Mouse (Mus musculus) fibroblast of lung, adult 2 months (primary cell): ENCODE measurements around the gene Olfr1034.
"Not testable (repeated sequence)": the region's sequence is repeated elsewhere in the genome, so short reads cannot be mapped to it uniquely, and the experiment has no call there.

Experiments used
- DNase-seq: peaks from one replicate; pipeline ENCODE4 v3.0.0-alpha.2; 2011; ENCODE audit warnings: low read depth

Olfr1034 gene

DNA sequence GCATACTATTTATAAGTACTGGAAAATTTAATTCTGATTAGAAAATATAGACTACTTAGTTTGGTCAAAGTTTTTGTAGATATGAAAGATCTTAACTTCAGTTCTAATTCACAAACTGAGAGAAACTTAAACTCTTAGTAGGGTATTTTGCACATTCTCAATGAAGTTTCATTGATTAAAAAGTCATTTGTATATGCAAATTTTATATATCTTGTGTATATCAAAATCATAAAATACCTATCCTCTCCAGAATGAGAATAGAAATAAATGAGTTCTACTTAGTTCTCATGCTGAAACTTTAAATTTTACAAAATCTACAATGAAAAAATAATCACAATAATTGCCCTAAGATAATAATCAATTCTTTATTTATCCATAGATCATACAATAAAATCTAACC lies at the start of gene Olfr1034:
Olfr1034 (plus strand) TSS at position 301 of the 400 bp plus-strand sequence.
- no peak for DNase-seq

DNA sequence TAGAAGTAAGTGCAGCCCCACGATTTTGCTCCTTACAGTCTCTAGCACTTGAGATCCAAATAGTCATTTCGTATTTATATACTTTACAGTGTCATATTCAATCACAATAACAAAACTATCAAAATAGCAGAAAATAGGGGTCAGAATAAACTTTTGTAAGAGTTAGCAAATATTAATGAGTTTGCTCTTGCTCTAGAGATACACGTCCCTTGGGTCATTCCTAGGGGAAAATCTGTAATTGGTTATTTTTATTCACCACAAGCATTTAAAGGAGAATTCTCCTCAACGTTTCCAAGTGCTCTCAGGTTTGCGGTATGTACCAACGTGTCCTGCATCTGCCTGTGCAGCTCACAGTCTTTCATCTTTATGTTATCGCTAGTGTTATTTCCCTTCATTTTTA lies 40.4 kb upstream of the Olfr1034 start, which contains the start of gene Olfr1032:
Olfr1032 (plus strand) TSS at position 301 of the 400 bp plus-strand sequence.
- no peak for DNase-seq

DNA sequence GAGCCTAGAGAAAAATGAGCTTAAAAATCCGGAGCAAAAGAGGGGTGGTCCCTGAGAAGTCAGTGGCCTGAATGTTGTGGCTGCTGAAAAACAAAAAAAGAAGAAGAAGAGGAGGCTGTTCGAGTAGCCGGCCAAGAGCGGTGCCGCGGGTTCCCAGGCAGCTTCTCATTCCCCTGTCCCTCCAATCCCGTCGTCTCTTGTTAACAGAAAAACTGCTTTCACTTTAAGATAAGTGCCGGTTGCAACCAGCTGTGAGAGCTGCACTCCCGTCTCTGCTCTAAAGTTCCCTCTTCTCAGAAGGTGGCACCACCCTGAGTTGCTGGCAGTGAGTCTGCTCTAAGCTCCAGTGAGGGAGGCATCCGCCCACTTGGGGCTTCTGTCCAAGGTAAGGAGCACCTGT lies 25.3 kb upstream of the Olfr1034 start, which contains the start of gene Olfr1033:
Olfr1033 (plus strand) TSS at position 228 of the 400 bp plus-strand sequence.
- DNase-seq: not testable (repeated sequence)

DNA sequence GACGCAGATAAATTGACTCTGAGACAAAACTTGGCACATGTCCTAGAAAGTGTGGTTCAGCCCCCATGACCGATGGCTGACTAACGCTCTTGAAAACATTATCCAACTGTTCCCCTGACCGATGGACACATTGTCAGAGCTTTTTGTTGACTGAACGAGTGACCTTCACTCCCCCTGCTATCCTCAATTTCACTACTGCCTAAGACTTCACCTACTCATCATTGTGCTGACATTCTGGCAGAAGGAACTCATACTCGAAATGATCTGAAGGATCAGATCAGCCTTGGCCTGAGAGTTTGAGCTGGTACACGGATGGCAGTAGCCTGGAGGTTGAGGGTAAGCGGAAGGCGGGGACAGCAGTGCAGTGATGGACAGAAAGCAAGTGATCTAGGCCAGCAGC lies 24.1 kb upstream of the Olfr1034 start:
- not testable (repeated sequence) for DNase-seq

DNA sequence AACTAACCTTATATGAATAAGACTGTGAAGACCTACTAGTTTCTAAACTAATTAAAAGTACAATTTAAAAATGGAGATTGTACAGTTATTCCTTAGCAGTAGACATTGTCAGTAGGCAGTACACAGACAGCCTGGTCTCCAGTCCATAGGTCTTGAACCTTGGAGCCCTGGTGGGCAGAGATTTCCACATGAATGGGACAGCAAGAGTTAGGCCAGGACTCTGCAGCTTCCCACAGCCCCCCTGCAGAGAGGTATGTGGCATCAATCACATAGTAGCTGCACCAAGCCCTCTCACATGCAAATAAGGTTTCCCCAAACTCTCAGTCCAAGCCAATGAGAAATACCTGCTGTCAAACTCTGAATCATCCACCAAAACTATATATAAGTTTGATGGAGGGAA lies 5.1 kb downstream of the Olfr1034 start:
- not testable (repeated sequence) for DNase-seq

DNA sequence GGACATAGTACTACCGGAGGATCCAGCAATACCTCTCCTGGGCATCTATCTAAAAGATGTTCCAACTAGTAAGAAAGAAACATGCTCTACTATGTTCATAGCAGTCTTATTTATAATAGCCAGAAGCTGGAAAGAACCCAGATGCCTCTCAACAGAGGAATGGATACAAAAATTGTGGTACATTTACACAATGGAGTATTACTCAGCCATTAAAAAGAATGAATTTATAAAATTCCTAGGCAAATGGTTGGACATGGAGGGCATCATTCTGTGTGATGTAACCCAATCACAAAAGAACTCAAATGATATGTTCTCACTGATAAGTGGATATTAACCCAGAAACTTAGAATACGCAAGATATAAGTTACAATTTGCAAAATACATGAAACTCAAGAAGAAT lies 18.1 kb downstream of the Olfr1034 start:
- DNase-seq: not testable (repeated sequence)

DNA sequence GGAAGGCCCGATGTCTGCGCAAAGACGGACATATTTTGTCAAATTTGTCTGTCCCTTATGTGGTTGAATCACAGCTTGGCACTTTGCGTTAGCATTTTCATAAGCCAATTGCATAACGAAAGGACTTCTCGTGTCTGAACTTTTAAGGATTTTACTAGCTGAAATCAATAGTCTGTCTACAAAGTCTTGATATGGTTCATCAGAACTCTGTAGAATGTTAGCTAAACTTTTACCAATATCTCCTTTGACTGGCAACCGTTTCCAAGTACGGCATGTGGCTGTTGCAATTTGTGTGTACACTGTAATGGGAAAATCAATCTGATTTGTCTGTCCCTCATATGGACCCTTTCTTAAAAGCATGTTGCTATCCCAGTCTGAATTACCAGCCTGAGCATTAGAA lies 24.5 kb downstream of the Olfr1034 start:
- no peak for DNase-seq

DNA sequence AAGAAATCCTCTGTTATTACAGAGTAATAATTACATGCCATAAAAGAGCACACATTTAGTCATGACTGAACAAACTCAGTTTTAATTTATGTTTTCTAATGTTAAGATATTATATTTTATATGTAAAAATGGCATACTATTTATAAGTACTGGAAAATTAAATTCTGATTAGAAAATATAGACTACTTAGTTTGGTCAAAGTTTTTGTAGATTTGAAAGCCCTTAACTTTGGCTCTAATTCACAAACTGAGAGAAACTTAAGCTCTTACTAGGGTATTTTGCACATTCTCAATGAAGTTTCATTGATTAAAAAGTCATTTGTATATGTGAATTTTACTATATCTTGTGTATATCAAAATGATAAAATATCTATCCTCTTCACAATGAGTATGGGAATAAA lies 28.0 kb downstream of the Olfr1034 start, which contains the start of gene Olfr1036:
Olfr1036 (plus strand) TSS at position 301 of the 400 bp plus-strand sequence.
- DNase-seq: not testable (repeated sequence)

DNA sequence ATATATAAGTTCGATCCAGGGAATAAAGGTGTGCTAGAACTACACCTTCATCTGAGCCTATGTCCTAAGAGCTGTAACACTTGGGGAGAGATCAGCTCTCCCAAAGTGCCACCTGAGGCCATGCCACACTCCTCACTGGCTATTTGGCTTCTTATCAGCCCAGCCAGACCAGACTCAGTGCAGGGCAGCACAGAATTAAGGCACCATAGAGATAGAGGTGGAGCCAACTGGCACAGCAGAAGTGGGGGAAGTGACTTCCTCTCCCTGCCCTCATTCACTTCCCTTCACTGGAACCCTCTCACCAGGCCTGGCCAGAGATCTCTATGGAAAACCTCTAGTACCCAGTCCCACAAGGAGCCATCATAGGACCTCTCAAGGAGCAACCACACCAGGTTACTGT lies 34.8 kb downstream of the Olfr1034 start:
- not testable (repeated sequence) for DNase-seq

DNA sequence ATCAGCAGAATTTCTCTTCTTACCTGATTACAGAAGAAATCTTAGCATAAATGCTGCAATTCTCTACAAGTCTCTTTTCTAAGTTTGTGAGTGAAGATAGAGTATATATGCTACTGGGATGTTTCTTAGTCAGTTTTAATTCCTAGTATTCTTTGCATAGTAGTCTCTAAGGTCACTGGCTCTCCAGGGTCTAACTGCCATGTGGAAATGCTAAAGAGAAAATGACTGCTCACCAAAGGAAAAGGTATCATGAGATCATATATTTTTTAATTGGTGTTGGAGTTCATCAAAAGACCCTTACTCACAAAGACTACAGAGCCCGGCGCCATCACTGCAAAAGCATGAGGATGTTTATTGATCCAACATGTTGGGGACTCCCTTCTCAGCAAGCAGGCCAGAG lies 41.6 kb downstream of the Olfr1034 start, which contains the start of gene Olfr1037:
Olfr1037 (minus strand) TSS at position 101 of the 400 bp plus-strand sequence.
- DNase-seq: no peak
